Mouse (Mus musculus) erythroblast, embryonic 14.5 days (primary cell): ENCODE results near the gene Cxcr4.

ENCODE experiments used
- GATA1 ChIP-seq: IDR thresholded peaks from 2 replicates; pipeline ENCODE4 v1.6.1; 2012; ENCODE audit warnings: low read length, inconsistent platforms, mixed read lengths
- TAL1 ChIP-seq: IDR thresholded peaks from 3 replicates; pipeline ENCODE4 v1.6.1; 2012; ENCODE audit warnings: low read length, inconsistent platforms, mixed read lengths

- TF ChIP-seq GATA1 (no peak), TAL1 (no peak)
Measured at GRCm38 (mm10) chr1:128601307-128601706, 9.2 kb upstream of the Cxcr4 start.
